Mouse (Mus musculus) kidney, adult 2 months (tissue): ENCODE measurements around the gene Pgghg.

Source experiments
- CTCF ChIP-seq: fragments of 200-500 bp; conservative IDR thresholded peaks from 2 replicates; pipeline ENCODE4 v1.5.1; 2011; ENCODE audit warnings: low read depth, mild to moderate bottlenecking, control low read depth, low read length, moderate library complexity, mixed read lengths; ENCODE audit not compliant: insufficient read depth, insufficient read length
- POLR2A ChIP-seq: fragments of 200-500 bp; IDR thresholded peaks from one replicate; pipeline ENCODE4 v1.6.1; 2011; ENCODE audit warnings: low read depth, low read length, control low read depth

DNA sequence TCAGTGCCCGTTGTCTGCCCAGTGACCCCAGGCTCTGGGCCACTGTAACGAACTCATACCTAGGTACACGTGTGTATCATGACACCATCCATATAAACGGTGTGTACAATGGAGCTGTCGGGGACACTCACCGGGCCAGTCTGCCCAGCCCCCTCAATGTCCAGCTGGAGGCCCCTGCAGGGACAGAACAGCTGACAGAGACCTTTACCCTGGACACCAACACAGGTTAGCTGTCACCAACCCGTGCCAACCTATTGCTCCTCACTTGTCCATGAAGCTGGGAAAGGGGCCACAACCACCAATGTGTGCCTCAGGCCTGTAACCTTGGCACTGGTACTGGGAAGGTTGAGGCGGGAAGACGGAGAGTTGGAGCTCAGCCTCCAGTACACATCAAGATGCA is 1.1 kb downstream of the Pgghg start:
- TF ChIP-seq POLR2A = no peak
- no peak for TF ChIP-seq CTCF
